Mouse (Mus musculus): ENCODE measurements at regions not wholly inside any gene's neighbourhood (a gene's known extent, or its start where the extent isn't known, plus 50 kb on each side); places are given as distances from the start of the nearest gene placed in this dataset.

GRCm38 (mm10) chr5:15831527-15831926, 103.0 kb upstream of the Cacna2d1 start:
- TF ChIP-seq CTCF (conservative IDR thresholded peaks at IDR 0.05; ENCODE audit: low read length) (no peak), NANOG (IDR thresholded peaks at IDR 0.05; ENCODE audit: borderline replicate concordance, low read length) (no peak)

Measured in E14TG2a.4 (cell line).